Mouse (Mus musculus) gastrocnemius, postnatal 14 days (tissue): ENCODE results near the gene Kifc5b. TPM values are rescaled to one million over a fixed set of nuclear protein-coding genes. Genes with fewer than 3 reads are reported as not detected.
A peak's percentile ranks its signal among the peaks of the same experiment; 100 is the strongest.
"Not testable (repeated sequence)": the region's sequence is repeated elsewhere in the genome, so short reads cannot be mapped to it uniquely, and the experiment has no call there.

Experiments
- DNase-seq: peaks from one replicate; pipeline ENCODE4 v3.0.0; 2021; ENCODE audit warnings: mixed read lengths
- intact Hi-C: fragments of 180-260 bp; cut with DNase I; formaldehyde crosslinking; loops from one replicate; pipeline ENCODE4 v1.15.1; 2025; ENCODE audit warnings: low total_unique reads
- long read RNA-seq, 2 experiments: library from polyadenylated mRNA; stranded (forward); transcript quantifications; one replicate each; pipeline ENCODE4 v2.0.0; 2021
- total RNA-seq, 2 experiments: library from RNA; stranded (reverse); gene quantifications; 2 replicates each; pipeline ENCODE4 v1.2.3; 2021

Kifc5b gene
- 1 to 10 TPM in 1 of 2 experiments, under 1 TPM in 1; 1.00 to 1.0 TPM for total RNA-seq
- long read RNA-seq, experiment 1: 0 reads
- long read RNA-seq, experiment 2: 0 reads

DNA sequence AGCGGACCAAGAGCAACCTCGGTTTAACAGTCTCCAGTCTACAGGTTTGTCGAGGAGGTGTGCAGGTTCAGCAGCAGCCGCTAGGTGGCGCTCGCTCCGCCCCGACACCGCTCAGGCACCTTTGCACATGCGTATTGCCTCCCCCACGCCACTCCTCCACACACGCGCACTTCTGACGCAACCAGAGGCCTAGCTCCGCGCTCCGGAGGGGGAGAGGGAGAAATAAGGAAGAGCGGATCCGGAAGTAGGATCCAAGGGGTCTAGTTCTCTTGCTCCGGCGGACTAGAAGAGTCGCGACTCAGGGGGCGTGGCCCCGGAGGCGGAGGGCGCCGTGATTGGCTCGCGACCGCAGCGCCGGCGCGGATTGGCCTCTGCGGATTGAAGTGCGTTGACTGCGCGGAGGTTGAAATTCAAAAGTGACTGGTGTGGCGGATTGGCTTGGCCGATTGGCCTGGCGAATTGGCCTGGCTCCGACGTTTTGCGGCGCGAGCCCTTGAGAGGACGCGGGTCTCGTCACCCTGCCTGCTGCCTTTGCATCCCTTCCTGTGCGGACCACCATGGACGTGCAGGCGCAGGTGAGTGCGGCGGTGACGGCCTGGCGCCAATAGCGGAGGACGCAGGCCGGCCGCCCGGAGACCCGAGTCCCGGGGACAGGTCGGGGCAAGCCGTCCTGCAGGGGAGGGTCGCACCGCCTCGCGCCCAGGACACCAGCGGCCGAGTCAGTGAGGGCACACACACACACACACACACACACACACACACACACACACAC is at the start of gene Kifc5b:
TSS of gene Kifc5b (plus strand) at position 381 of the 772 bp plus-strand sequence.
- intact Hi-C loops: no loop called here
- peak; percentile 99 for DNase-seq

DNA sequence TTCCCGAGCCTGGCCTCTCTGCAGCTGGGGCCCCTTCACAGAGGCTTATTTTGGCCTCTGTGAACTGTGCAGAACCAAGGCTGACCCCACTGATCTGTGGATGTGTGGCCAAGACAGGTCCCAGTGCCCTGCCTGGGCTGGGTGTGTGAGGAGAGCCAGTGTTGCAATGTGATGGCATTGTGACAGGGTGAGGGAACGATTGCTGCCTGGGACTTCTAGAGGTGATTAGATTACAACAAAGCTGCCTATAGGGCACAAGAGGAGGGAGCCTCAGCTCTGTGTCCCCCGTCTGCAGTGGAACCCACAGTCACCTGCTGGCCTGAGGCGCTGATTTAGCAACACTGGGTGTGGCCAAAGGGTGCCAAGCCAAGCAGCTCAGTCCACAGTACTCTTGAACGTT is 48.1 kb upstream of the Kifc5b start:
- intact Hi-C loops: no loop called here
- no peak for DNase-seq

DNA sequence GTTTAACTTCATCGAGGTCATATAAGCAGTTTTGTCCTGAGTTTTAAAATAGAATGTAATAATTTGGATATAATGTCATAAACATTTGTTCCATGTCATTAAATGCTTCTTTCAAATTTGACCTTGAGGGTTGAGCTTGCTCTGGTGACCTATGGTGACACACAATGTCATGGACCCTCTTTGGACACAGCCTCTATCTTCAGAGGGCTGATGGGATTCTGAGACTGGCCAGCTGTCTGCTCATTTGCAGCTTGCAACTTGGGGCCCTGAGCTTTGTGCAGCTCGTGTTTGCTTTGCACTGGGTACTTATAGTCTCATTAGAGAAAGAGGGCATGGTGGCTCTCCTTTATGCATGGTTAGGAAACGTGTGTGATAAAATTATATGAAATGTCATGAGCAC is 44.0 kb upstream of the Kifc5b start:
- intact Hi-C loops: no loop called here
- DNase-seq: no peak

DNA sequence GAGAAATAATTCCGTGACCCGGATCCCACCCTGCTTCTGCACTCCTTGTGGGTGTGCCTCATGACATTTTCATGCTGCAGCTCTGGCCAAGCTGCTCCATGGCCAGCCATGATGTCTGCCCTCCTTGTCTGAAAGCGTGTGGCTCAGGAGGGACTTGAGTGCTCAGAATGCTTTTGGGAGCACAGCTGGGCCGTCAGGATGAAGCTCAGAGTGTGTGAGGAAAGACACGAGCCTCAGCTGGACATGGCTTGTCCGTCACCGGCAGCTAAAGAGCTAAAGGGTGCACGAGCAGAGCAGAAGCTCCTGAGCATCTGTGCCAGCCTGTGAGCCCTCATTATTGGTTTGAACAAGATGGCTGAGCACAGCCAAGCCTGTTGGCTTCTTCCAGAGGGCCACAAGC is 43.4 kb upstream of the Kifc5b start:
- no peak for DNase-seq

DNA sequence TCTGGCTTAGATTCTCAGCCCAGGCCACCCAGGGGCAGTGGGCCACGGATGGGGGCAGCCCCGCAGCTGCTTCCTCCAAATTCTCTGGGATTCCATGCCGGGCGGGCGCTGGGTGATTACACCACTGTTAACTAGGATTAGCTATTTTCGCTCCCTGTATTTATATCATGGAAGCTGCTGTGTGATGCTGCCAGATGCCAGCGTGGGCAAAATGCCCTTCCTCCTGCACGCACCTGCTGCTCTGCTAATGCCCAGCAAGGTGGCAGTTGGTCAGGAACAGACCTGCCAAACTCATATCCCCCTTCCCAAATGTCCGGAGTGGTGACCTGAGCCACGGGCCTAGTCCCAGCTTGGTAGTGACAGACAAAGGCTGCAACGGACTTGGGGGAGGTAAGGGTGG is 42.3 kb upstream of the Kifc5b start:
- DNase-seq: peak; percentile 15
- intact Hi-C loops: no loop called here

More for the DNA sequence above, 43.4 kb upstream of the Kifc5b start:
- intact Hi-C loops: no loop called here

DNA sequence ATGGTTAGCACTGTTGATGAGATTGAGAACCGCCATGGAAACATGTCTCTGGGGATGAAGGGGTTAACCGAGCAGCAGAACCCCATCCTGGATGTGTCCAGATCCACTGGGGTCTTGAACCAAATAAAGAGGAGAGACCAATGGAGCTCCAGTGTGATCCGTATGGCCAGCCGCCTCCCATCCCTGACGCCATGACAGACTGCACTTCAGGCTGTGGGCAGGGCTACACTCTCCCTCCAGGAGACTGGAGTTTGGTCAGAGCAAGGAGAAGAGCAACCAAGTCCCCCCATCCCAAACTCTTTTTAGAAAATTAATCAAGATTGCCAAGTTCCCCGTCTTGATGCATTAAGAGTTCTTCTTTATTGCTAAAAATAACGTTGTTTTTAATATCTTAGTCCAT is 39.0 kb upstream of the Kifc5b start:
- no peak for DNase-seq
- intact Hi-C loops: no loop called here

DNA sequence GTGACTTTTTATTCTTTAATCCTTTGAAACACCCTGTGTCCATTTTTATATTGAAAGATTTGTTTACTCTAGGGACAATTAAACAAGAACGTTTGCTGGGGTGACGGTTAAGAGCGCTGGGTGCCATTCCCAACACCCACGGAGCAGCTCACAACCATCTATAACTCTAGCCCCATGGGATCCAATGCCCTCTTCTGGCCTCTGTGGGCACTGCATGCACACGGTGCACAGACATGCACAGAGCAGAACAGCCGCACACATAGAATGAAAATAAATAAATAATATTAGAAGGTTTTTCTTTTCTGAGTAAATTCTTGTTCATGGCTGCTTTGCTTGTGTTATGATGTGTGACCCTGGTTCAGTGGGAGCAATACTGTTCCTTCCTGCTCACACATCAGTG is 37.7 kb upstream of the Kifc5b start:
- no peak for DNase-seq
- intact Hi-C loops: no loop called here

DNA sequence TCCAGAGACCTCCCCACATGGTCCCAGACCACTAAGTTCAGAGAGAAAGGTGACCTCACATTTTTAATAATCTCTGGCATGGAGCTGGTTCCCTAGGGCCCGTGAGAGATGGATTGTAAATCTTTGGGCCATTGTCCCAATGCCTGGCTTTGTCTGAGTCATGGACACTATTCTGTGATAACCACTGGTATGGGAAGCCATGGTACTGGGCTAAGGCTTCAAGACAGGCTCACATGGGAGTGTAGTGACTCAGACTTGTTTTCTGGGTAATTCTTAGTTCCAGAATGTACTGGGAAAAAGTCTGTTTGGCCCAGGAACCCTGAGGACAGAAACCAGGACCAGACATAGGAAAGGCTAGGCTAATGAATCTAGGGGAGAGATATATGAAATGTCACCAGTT is 34.2 kb upstream of the Kifc5b start:
- intact Hi-C loops: no loop called here
- no peak for DNase-seq

DNA sequence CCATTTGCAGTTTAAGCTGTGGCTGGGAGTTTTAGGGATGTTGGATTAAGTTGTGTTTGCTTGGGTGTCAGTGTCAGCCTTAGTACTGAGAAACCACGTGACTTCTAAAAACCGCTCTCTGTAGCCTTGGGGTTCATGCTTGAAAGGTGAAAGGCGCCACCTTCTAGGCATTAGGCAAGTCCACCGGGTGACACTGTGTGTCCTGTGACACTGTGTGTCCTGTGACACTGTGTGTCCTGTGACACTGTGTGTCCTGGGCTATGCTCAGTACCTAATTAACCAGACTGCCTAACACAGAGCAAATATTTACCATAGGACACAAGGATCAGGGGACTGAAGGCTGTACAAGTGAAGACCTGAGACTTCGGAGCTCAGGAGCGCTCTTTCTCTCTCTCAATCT is 33.3 kb upstream of the Kifc5b start:
- intact Hi-C loops: no loop called here

DNA sequence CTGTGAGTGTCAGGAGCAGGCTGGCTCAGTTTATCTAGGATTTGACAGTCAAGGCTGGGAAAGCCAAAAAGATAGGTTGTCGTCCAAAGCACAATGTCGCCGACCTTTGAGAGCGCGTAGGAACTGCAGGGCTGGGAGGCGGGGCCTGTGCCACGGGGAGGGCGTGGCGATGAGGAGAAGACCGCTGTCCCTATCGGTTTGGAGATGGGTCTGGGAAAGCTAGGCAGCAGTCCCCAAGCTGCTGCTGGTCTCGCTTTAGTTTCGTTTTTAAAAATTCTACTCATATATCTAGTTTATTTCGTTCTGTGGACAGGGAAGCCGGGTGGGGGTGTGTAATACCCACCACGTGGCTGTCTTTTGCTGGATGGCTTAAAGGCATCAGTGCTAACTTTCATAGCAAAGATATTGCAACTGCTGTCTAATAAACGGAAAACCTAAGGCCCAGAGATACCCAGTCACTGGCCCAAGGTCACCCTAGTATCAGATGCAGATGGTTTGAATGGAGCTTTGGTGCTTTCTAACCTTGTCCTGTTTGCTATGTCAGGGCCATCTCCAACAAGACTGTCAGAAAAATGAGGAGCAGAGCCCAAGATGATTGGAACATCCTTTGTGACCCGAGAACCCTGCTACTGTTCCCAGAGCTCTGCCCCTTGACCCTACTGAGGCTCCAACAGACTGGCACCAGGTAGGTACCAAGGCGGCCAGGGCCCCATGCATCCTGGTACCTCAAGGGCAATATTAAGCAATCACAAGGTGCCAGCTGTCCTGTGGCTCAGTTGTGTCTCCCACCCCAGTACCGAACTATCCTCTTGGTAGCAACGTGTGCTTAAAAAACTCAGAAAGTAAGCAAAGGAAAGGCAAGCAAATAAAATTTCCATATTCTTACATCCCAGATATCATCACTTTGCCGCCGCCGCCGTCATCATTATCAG is 31.6 kb upstream of the Kifc5b start:
- peak; percentile 85 for DNase-seq
- intact Hi-C loops: loop anchor here (2.0 to 5.0 kb wide), 2 partner anchors 92 to 228 kb away; no protein-coding TSS in a partner anchor

More for the DNA sequence above, 33.3 kb upstream of the Kifc5b start:
- no peak for DNase-seq

DNA sequence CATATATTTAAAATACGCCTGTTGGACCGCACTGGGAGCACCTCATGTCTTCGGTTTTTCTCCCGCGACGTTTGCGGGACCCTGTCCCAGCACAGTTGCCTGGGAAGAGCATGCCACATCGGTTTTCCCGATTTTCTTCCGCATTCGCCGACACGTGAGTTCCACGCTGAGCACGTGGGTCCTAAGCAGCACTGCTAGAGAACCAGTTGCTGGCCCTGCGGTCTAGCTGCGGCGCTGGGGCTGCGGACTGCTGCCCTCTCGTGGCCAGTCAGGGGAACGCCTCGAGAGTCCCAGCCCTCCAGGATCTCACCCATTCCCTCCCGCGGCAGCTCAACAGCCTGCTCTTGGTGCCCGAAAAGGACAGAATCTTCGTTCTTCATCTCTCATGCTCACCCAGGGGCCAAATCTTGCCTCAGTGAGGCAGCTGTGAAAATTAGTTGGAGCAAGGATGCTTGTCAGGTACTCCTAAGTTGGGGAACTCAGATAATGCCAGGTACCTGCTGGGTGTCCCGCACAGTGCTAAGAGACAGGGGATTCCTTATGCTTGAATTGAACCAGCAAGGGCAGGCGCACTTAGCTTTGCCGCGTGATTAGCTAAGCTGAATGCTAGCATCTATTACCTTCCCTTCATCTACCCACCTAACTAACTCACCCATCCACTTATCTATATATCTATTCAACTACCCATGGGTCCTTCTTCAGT is 30.7 kb upstream of the Kifc5b start:
- intact Hi-C loops: loop anchor here (5.0 kb wide), 1 partner anchor 229 kb away; no protein-coding TSS in a partner anchor
- DNase-seq: peak; percentile 87

DNA sequence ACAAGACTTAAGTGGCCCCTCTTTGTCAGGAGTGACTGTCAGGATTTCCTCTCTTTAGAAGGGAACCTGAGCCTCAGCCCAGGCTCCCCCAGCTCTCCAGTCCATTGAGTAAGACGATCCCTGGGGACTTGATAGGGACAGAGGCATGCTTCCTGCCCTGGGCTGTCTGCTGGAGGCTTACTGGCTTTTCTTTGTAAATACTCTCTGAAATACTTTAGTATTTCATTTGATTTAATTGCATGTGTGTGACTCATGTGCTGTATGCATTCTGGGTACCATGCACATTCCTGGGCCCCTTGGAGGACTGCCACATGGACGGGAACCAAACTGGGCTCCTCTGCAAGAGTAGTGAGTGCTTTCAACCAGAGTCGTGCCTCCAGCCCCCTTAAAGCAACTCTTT is 29.0 kb upstream of the Kifc5b start:
- no peak for DNase-seq
- intact Hi-C loops: loop anchor here (5.0 kb wide), 1 partner anchor 231 kb away; no protein-coding TSS in a partner anchor

DNA sequence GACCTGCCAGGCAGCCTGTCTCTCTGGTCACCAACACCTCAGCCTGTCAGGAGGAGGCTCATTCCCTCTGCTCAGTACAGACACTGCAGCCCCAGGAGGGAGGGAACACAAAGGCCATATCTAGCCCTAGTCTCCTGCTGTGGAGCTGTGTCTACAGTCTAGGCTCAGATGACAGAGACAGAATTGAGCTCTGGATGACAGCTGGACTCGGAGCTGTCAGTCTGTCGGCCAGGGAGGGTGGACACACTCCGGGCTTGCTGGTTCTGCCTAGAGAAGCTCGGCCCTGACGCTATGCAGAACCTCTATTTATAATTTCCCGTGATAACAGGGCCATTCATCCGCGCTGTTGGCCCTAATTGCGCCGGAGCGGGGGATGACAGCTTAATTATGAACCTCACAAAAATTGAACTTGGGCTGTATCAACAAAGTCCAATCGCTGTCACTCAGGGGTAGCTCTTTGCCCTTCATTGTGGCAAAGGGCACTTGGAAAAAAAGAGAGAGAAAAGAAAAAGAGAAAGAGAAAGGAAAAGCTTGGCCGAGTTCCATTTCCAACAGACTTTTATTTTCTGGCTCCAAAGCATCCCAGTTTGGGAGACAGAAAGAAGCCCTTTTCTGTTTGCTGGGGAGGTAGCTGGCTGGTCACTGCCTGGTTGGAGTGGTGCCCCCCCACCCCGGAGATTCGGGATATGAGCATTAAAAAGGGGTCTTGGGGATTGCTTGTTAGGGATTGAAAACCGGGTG is 24.1 kb upstream of the Kifc5b start:
- DNase-seq: no peak
- intact Hi-C loops: loop anchor here (10.0 kb wide), 1 partner anchor 438 kb away; no protein-coding TSS in a partner anchor

DNA sequence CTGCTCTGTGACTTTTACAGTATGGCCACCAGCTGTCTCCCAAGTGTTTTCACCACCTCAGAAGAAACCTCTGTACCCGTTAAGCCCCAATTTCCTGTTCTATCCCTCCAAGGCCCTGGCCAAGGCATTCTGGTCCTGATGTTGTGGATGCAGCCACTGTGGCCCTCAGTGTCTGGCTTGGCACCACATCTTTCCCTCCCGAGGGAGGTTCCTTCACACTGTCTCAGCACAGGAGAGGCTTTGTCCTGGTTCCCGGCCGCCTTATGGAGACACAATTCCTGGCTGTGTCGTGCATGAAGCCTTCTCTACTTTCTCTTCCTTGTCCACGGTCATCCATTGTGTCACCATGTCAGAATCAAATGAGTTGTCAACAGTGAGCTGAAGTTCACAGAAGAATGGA is 23.4 kb upstream of the Kifc5b start:
- DNase-seq: no peak
- intact Hi-C loops: loop anchor here (10.0 kb wide), 1 partner anchor 439 kb away; no protein-coding TSS in a partner anchor

DNA sequence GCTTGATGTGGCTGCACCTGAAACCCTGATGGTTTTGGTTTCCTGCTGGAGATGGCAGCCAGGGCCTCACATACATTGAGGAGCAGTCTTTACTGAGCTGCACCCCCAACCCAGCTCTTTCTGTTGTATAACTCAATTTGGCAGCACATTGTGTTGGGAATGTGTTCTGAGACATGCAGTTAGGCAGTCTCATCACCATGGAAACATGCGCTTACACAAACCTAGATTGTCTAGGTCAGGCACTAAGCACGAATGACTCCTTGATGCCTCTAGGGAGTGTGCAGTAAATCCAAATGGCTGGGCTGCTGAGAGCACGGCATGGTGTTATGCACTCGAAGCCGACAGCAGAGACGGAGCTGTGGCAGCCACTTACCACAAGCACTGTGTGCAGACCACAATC is 22.5 kb upstream of the Kifc5b start:
- intact Hi-C loops: loop anchor here (10.0 kb wide), 1 partner anchor 440 kb away; no protein-coding TSS in a partner anchor
- no peak for DNase-seq

DNA sequence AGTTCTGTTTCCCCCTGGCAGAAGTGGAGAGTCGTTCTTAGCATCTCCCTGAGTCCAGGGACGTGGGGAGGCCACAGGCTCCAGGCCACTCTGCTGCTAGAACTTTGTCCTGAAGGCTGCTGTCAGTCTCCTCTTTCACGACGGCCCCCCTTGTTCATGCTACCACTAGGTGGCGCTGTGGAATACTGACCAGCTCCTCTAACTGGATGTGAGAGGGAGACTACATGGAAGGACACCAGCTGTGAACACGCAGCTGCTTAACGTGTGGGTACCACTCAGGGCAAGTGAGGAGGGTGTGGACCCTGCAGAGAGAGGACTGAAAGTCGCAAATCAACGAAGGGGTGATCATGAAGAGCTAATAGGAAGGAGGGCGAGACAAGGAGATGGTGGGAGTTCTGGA is 21.3 kb upstream of the Kifc5b start:
- intact Hi-C loops: loop anchor here (10.0 kb wide), 1 partner anchor 441 kb away; no protein-coding TSS in a partner anchor
- DNase-seq: peak; percentile 79

DNA sequence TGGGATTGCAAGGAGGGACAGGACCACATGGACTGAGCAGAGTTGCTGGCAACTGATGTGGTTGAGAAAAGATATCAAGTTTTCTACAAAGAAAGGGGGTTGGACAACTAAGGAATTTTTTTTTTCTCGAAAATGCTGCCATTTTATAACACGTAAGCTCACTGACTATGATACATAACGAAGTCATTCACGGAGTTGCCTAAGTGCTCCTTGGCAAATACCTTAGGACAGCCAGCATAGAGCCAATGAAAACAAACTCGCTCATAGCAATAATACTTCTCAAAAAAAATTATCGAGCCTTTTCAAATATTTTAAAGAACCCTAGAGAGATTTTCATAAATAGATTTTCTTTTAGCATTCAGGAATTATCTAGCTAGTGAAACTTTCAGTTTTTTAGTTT is 16.0 kb upstream of the Kifc5b start:
- intact Hi-C loops: no loop called here
- DNase-seq: no peak

DNA sequence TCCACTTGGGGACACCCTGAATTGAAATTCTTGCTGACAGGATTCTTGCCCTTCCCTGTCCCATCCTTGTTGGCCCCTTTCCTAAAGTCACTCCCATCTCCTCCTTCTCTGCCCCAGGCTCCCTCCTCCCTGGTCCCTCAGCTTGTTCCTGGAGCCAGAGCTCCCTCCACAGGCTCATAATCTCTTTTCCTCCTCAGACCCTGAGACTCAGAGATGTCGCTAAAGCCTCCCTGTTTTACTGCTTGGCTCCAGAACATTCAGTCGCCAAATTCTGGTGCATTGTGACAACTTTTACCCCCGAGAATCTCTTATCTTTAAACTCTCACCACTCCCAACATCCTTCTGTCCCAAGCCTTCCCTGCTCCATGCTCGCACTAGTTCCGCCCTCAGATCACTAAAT is 12.6 kb upstream of the Kifc5b start:
- no peak for DNase-seq
- intact Hi-C loops: no loop called here

DNA sequence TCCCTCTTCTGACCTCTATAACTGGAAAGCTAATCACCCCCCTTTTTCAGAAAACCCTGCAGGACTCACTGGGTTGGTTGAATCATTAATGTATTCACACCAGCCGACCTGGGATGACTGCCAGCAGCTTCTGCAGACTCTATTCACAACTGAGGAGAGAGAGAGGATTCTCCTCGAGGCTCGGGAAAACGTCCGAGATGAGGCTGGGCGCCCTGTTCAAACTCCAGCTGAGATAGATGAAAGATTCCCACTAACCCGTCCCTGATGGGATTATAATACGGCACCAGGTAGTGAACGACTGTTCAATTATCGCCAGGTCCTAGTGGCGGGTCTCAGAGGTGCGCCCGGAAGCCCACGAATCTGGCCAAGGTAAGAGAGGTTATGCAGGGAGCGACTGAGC is 9.4 kb upstream of the Kifc5b start:
- intact Hi-C loops, DNase-seq: not testable (repeated sequence)
